Mouse (Mus musculus) liver, embryonic 11.5 days (tissue): ENCODE data around the gene Sgk1. TPM values are rescaled to one million over a fixed set of nuclear protein-coding genes. Genes with fewer than 3 reads are reported as not detected.

ENCODE experiments used
- ATAC-seq: fragments of 200-750 bp; cut with Nextera tagmentation; replicated peaks from 2 replicates; pipeline ENCODE4 v1.8.0; 2017; ENCODE audit warnings: moderate number of reproducible peaks, mild to moderate bottlenecking, moderate TSS enrichment, moderate library complexity; ENCODE audit not compliant: low FRiP score
- DNase-seq: peaks from one replicate; pipeline ENCODE4 v3.0.0-alpha.2; 2017; ENCODE audit warnings: low spot score
- H3K27ac ChIP-seq: fragments of 300-500 bp; sonication (generic); 2 replicates; pipeline ENCODE4 v1.5.1; 2014; ENCODE audit warnings: mild to moderate bottlenecking, low read depth, low read length, control low read depth
- H3K27me3 ChIP-seq: fragments of 300-500 bp; sonication (generic); replicated peaks from 2 replicates; pipeline ENCODE4 v1.6.1; 2014; ENCODE audit warnings: low read length, mixed read lengths; ENCODE audit not compliant: control insufficient read depth, insufficient read depth
- H3K36me3 ChIP-seq: fragments of 300-500 bp; sonication (generic); 2 replicates; pipeline ENCODE4 v1.6.1; 2014; ENCODE audit warnings: mild to moderate bottlenecking, low read length, moderate library complexity, mixed read lengths; ENCODE audit not compliant: control insufficient read depth, insufficient read depth
- H3K4me1 ChIP-seq: fragments of 300-500 bp; sonication (generic); replicated peaks from 2 replicates; pipeline ENCODE4 v1.6.1; 2014; ENCODE audit warnings: low read length, mixed read lengths; ENCODE audit not compliant: control insufficient read depth, insufficient read depth
- H3K4me2 ChIP-seq: fragments of 300-500 bp; sonication (generic); 2 replicates; pipeline ENCODE4 v1.6.1; 2014; ENCODE audit warnings: mild to moderate bottlenecking, control low read depth, moderate library complexity
- H3K4me3 ChIP-seq: fragments of 300-500 bp; sonication (generic); 2 replicates; pipeline ENCODE4 v1.5.1; 2014; ENCODE audit warnings: low read depth, low read length, control low read depth
- H3K9ac ChIP-seq: fragments of 300-500 bp; sonication (generic); 2 replicates; pipeline ENCODE4 v1.6.1; 2014; ENCODE audit warnings: low read depth, low read length, control low read depth
- H3K9me3 ChIP-seq: fragments of 300-500 bp; sonication (generic); 2 replicates; pipeline ENCODE4 v1.6.1; 2016; ENCODE audit warnings: low read length, inconsistent platforms, mixed read lengths; ENCODE audit not compliant: control insufficient read depth
- WGBS: fragments of 180-500 bp; shearing (Covaris S2); extraction: QIAGEN DNeasy Blood & Tissue Kit; methylation state at CpG from one replicate; pipeline ENCODE4 v1.1.7; 2014; 5-methylcytosine and 5-hydroxymethylcytosine counted together
- polyA plus RNA-seq: library from polyadenylated mRNA; unstranded; fragments of >200 nt; fragmentation: Nextera tagmentation; extraction: Ambion mirVana; gene quantifications from 2 replicates; pipeline ENCODE4 v1.2.1, GENCODE M21; 2014

Gene Sgk1
- polyA plus RNA-seq, 1 experiment from 2014 or later, result 20.2 TPM

DNA sequence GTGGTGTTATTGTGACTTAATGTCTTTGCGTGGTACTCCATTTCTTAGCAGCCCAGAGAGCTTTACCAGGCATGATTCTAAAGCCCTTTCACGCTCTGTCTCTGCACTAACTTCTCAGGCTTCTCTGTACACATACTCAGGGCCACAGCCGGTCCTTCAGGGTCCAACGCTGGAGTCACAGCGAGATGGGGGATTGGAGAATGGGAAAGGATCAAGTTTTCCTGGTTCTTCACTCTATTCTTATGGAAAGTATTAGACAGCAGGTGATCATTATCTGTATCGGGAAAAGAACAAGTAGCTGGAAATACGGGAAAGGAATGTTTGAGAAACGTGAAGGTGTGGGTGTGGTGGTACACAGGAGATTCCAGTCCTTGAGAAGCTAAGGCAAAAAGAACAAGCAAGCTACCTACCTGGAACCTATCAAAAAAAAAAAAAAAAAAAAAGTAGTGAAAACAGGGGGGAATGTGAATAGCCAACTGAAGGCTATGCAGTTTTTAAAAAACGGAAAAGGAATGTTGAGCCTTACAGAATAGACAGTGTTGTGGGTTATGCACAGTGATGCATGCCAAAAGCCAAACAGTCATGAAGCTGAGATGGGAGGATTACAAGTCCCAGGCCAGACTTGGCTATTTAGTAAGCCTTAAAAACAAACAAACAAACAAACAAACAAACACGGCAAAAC, 36.2 kb upstream of the Sgk1 start:
- no peak overlapping the region for H3K27ac ChIP-seq
- ATAC-seq (no peak), DNase-seq (no peak)
- WGBS, result 86% methylated on average over 10 of the region's 10 CpGs
- H3K4me3 ChIP-seq, result no peak overlapping the region
- no peak overlapping the region for H3K4me2 ChIP-seq
- H3K9ac ChIP-seq, result no peak overlapping the region
- no peaks in the 10 kb centered on the region for H3K27me3 ChIP-seq
- H3K36me3 ChIP-seq, result no peaks in the 10 kb centered on the region
- H3K4me1 ChIP-seq, result no peaks in the 10 kb centered on the region
- no peaks in the 10 kb centered on the region for H3K9me3 ChIP-seq

DNA sequence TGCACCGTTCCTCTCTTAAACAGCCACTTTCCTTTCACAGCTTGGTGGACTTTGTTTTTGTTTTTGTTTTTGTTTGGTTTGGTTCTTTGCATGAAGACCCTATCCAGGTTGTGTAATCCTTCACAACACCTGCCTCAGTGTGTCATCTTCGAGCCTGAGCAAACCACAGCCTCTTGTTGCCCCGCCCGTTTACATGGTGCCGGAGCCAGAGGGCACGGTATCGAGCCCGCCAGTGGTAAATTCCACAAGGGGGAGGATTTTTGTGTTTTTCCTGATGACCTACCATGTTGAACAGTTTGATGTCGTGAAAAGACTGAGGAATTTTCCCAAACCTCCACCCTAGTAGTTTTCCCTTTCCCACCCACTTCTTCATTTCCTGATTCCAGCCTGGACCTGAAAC, 35.6 kb upstream of the Sgk1 start:
- Histone ChIP-seq H3K4me3 (no peak overlapping the region), H3K9ac (no peak overlapping the region), H3K27me3 (no peaks in the 10 kb centered on the region), H3K4me1 (no peaks in the 10 kb centered on the region), H3K9me3 (no peaks in the 10 kb centered on the region), H3K27ac (no peak overlapping the region), H3K4me2 (no peak overlapping the region), H3K36me3 (no peaks in the 10 kb centered on the region)
- 75% methylated on average over 9 of the region's 9 CpGs for WGBS
- no peak for DNase-seq
- ATAC-seq, result no peak

DNA sequence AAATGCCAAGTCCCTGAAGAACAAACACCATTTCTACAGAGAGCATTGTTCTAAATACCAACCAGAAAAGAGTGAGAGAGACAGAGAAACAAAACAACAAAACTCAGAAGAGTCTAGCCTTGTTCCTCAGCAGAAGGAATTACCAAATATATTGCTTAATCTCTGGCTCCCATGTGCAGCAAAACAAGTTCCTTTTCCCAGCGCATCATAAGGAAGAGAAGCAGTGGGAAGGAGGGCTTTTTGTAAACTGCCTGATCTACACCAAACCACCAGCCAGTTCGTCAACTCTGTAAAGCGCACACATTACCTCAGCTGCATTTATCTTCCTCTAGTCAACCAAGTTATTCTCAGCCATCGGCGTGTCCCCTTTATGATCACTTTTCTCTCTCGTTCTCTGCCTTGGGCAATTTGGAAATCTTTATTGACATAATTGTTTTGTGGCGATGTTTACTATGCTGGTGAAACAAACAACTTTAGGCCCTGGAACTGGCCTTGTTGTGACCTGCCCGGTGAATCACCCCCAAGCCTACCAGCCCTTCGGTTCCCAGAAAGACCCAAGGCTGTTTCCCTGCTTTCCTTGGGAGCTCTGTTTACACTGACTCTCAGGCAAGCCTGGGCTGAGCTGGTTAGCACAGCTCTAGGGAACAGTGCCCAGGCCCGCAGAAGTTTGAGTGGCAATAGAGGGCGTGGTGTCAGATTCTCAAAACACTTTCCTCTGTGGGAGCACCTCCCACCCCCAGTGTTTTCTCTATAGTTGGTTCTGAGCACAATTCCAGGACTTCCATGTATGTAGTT, 34.8 kb upstream of the Sgk1 start:
- no peak overlapping the region for H3K27ac ChIP-seq
- H3K4me2 ChIP-seq, result no peak overlapping the region
- DNase-seq (no peak), ATAC-seq (no peak)
- no peak overlapping the region for H3K4me3 ChIP-seq
- no peaks in the 10 kb centered on the region for H3K9me3 ChIP-seq
- no peaks in the 10 kb centered on the region for H3K27me3 ChIP-seq
- no peaks in the 10 kb centered on the region for H3K36me3 ChIP-seq
- H3K9ac ChIP-seq, result no peak overlapping the region
- H3K4me1 ChIP-seq, result no peaks in the 10 kb centered on the region
- 83% methylated on average over 11 of the region's 11 CpGs for WGBS

DNA sequence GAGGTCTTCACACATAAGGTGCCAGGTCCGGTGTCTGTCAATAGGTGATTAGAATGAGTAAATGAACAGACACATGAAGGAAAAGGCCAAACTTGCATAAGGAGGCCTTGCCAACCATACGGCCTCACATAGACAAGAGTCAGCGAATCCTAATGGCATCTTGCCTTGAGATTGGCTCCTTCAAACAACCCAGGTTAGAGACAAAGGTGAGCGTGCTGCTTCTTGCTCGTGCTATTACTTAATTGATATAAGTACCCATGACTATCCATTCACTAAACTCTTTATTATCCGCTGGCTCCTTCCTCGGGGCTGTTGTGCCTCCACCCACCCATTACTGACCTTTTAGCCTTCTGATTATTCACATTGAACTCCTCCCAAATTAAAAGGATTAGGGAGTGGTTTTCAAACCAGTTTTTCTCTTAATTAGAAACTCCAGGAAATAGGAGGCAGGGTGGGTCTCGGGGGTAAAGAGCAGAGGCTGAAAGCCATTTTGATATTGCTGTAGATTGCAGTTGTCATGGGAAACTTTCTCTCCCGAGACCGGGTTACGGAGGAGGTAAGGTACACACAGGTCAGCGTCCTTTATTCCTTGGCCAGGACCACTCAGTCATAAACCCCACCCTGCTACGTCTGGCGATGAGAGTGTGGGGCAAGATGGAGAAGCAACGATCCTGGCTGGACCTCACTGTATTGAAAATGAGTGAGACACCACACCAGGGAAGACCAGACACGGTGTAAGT, 33.9 kb upstream of the Sgk1 start:
- WGBS, result 83% methylated on average over 16 of the region's 16 CpGs
- Histone ChIP-seq H3K9me3 (no peaks in the 10 kb centered on the region), H3K27me3 (no peaks in the 10 kb centered on the region), H3K27ac (no peak overlapping the region), H3K9ac (no peak overlapping the region), H3K36me3 (no peaks in the 10 kb centered on the region), H3K4me3 (no peak overlapping the region), H3K4me2 (no peak overlapping the region), H3K4me1 (no peaks in the 10 kb centered on the region)
- ATAC-seq, result no peak
- DNase-seq, result no peak

DNA sequence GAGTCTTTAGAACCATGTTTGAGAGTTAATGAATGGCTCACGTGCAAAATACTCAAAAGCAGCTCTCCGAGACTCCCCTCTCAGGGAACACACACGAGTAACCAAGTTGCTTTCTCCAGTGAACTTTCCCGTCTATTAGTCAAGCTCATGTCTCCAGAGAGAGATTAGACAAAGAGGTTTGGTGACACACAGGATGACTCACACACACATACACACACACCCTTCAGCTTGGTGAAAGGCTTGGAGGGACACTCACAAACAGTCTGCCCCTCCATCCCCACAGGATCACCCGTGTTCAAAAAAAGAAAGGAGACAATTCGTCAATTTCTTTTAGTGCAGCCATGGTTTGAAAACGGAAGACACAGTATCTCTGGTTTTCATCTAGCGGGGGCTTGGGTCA, 32.7 kb upstream of the Sgk1 start:
- no peaks in the 10 kb centered on the region for H3K9me3 ChIP-seq
- no peak overlapping the region for H3K9ac ChIP-seq
- no peak overlapping the region for H3K4me3 ChIP-seq
- H3K27ac ChIP-seq, result no peak overlapping the region
- H3K36me3 ChIP-seq, result no peaks in the 10 kb centered on the region
- no peaks in the 10 kb centered on the region for H3K4me1 ChIP-seq
- DNase-seq (no peak), ATAC-seq (no peak)
- WGBS, result 75% methylated on average over 8 of the region's 8 CpGs
- H3K27me3 ChIP-seq, result no peaks in the 10 kb centered on the region
- no peak overlapping the region for H3K4me2 ChIP-seq

DNA sequence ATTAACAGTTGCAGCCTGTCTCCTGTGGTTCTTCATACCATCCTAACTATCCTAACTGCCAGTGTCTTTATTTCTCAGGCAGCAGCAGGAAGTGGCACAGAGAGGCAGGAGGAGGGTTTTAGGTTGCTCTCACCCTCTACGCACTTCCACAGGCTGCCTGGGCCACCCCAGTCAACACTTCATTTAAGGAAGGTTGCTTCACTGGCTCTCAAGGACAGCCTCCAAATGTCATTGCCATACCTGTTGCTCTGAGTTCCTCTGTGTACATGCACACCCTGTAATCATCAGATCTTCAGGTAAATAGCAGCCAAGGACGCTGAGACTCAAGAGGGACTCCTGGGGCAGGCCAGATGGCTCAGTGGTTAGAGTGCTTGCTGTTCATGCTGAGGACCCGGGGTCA, 31.7 kb upstream of the Sgk1 start:
- no peak for ATAC-seq
- WGBS, result 82% methylated on average over 3 of the region's 3 CpGs
- Histone ChIP-seq H3K9me3 (no peaks in the 10 kb centered on the region), H3K4me2 (no peak overlapping the region), H3K9ac (no peak overlapping the region), H3K4me1 (no peaks in the 10 kb centered on the region), H3K27ac (no peak overlapping the region), H3K27me3 (no peaks in the 10 kb centered on the region), H3K36me3 (no peaks in the 10 kb centered on the region), H3K4me3 (no peak overlapping the region)
- DNase-seq, result no peak

DNA sequence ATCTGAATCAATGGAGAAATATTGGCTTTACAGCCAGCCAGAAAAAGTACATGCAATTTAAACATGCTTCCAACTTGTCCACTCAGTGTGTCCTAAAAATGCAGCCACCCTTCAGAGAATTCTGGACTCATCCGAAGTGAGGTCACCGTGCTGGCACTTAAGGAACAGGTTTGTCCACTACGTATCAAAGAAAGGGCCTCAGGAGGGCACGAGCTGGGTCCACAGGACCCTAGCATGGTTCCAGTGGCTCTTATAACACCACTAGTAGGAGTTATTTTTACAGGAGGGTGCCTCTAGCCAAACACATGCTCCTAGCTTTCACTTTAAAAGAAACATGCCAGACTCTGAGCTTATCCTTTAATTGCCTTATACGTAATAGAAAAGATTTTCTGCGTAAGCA, 28.9 kb upstream of the Sgk1 start:
- H3K27me3 ChIP-seq, result no peaks in the 10 kb centered on the region
- H3K4me3 ChIP-seq, result no peak overlapping the region
- DNase-seq (no peak), ATAC-seq (no peak)
- no peak overlapping the region for H3K27ac ChIP-seq
- 88% methylated on average over 6 of the region's 6 CpGs for WGBS
- no peak overlapping the region for H3K9ac ChIP-seq
- no peaks in the 10 kb centered on the region for H3K4me1 ChIP-seq
- H3K9me3 ChIP-seq, result no peaks in the 10 kb centered on the region
- no peak overlapping the region for H3K4me2 ChIP-seq
- H3K36me3 ChIP-seq, result no peaks in the 10 kb centered on the region

DNA sequence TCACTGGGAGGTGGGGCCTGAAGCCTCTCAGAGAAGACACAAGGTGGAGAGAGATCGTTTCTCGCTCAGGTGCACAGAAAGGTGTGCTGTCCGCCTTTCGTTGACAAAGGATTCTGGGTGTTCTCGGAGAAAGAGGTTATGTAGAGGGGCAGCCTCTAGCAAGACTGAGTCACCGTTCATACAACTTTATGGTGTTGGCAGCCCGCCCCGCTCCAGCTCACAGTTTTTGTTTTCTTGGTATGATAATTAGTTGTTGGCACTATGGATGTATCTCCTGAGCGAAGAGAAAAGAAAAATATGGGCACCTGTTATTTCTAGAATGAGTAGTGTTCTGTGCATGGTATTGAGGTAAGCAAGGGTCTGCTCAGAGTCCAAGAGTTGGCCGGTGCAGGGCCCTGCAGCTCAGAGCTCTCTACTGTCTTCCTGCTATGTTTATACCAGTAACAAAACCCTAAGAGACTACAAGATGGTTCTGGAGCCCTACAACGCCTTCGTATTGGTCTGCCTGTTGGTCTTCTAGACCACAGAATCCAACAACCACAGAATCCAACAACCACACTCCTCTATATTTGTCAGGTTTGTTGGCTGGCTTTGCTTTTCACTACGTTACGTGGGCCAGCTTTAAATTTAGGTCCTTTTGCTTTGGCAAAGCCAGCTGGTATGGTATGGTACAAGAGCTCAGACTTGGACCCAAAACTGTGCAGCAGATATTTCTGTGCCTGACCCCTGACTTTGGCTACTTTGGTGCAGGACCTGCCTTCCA, 28.2 kb upstream of the Sgk1 start:
- H3K9me3 ChIP-seq, result no peaks in the 10 kb centered on the region
- H3K27me3 ChIP-seq, result no peaks in the 10 kb centered on the region
- no peak overlapping the region for H3K9ac ChIP-seq
- H3K27ac ChIP-seq, result no peak overlapping the region
- DNase-seq (no peak), ATAC-seq (no peak)
- H3K4me1 ChIP-seq, result no peaks in the 10 kb centered on the region; the same call in 1 of the 2 replicates
- 91% methylated on average over 14 of the region's 14 CpGs for WGBS
- H3K4me2 ChIP-seq, result no peak overlapping the region
- H3K4me3 ChIP-seq, result no peak overlapping the region
- no peaks in the 10 kb centered on the region for H3K36me3 ChIP-seq
